Mouse (Mus musculus) G1E (cell line): ENCODE data around the gene Depdc1b.

Experiments used
- CTCF ChIP-seq: IDR thresholded peaks from 2 replicates; pipeline ENCODE4 v1.5.1; 2012; ENCODE audit warnings: low read depth, low read length, inconsistent platforms, mixed read lengths
- GATA1 ChIP-seq: IDR thresholded peaks from 2 replicates; pipeline ENCODE4 v1.6.1; 2012; ENCODE audit warnings: borderline replicate concordance, low read length, inconsistent platforms, mixed read lengths
- GATA2 ChIP-seq: IDR thresholded peaks from 2 replicates; pipeline ENCODE4 v1.6.1; 2012; ENCODE audit warnings: low read depth, low read length, inconsistent platforms, borderline replicate concordance
- POLR2AphosphoS5 ChIP-seq: IDR thresholded peaks from 2 replicates; pipeline ENCODE4 v1.6.1; 2012; ENCODE audit warnings: low read depth, low read length, inconsistent platforms; ENCODE audit not compliant: insufficient replicate concordance
- TAL1 ChIP-seq: conservative IDR thresholded peaks from 2 replicates; pipeline ENCODE4 v1.6.1; 2012; ENCODE audit warnings: low read depth, low read length, inconsistent platforms, mixed read lengths

- no peak for TF ChIP-seq CTCF
- TF ChIP-seq TAL1, result no peak
- no peak for TF ChIP-seq GATA2
- no peak for TF ChIP-seq GATA1
- no peak for TF ChIP-seq POLR2AphosphoS5
Measured at GRCm38 (mm10) chr13:108429623-108430022, 113.5 kb downstream of the Depdc1b start.
